In genomic region chr2:163722550-163722949, GRCm38 (mm10) we compare ENCODE assay signal across 9 mouse cellular contexts. TPM values are rescaled to one million over a fixed set of nuclear protein-coding genes. Genes with fewer than 3 reads are reported as not detected.
DNase-seq lines count a peak whose midpoint lies in the region; ATAC-seq and TF ChIP-seq lines count a peak whose summit lies in the region.
"Had no signal": no experiment of that assay in that cellular context is flagged by ENCODE, and none has a peak within 500 bp of the region (broad histone marks: within the 10 kb centered on the region; RNA-seq: fewer than 3 reads in every experiment).

No protein-coding gene starts in this region.

- no peak overlapping the region for H3K4me3 ChIP-seq in neural tube, embryonic 12.5 days
- H3K4me3 ChIP-seq in layer of hippocampus, adult 2 months, result no peak overlapping the region
- H3K4me3 ChIP-seq in liver, embryonic 12.5 days, result no peak overlapping the region
- H3K4me3 ChIP-seq: heart, adult 2 months had no signal

- H3K36me3 ChIP-seq in neural tube, embryonic 12.5 days, result peaks cover 29% of the 10 kb centered on the region; the same call in 1 of the 2 replicates
- H3K36me3 ChIP-seq in liver, embryonic 12.5 days, result peaks cover 64% of the 10 kb centered on the region

- H3K4me2 ChIP-seq in neural tube, embryonic 12.5 days (replicated peaks), result no peak overlapping the region
- no peak overlapping the region for H3K4me2 ChIP-seq in liver, embryonic 12.5 days

- H3K27me3 ChIP-seq in neural tube, embryonic 12.5 days (replicated peaks), result no peaks in the 10 kb centered on the region
- no peaks in the 10 kb centered on the region for H3K27me3 ChIP-seq in liver, embryonic 12.5 days (replicated peaks)

- no peak overlapping the region for H3K9ac ChIP-seq in neural tube, embryonic 12.5 days
- H3K9ac ChIP-seq in liver, embryonic 12.5 days, result no peak overlapping the region

- ATAC-seq in neural tube, embryonic 12.5 days (ENCODE audit: low FRiP score, low read depth), result peak; percentile 78
- no peak for ATAC-seq in liver, embryonic 12.5 days

- TF ChIP-seq CTCF in layer of hippocampus, adult 2 months (conservative IDR thresholded peaks at IDR 0.05), result no peak

- no peak for DNase-seq in neural tube, embryonic 10.5 days (ENCODE audit: extremely low spot score, low spot score)
- DNase-seq in cerebellum, adult 18-20 months, result peak; percentile 80 to 81
- DNase-seq in layer of hippocampus, adult 2 months (ENCODE audit: low spot score in 2 of 2), result peak; percentile 47 to 62
- DNase-seq in right cerebral cortex, adult 2 months (ENCODE audit: low spot score in 2 of 2), result peak; percentile 44 to 54
- DNase-seq in embryo, embryonic 9.5 days (ENCODE audit: extremely low spot score), result no peak
- no peak for DNase-seq in thymus, postnatal 14 days

- peaks cover 23% of the 10 kb centered on the region for H3K4me1 ChIP-seq in neural tube, embryonic 12.5 days
- peaks cover 14% of the 10 kb centered on the region for H3K4me1 ChIP-seq in liver, embryonic 12.5 days

- peak overlapping the region; percentile 57; the same call in 1 of the 2 replicates for H3K27ac ChIP-seq in neural tube, embryonic 12.5 days
- H3K27ac ChIP-seq in layer of hippocampus, adult 2 months, result peak overlapping the region; percentile 78
- H3K27ac ChIP-seq in liver, embryonic 12.5 days, result no peak overlapping the region
- H3K27ac ChIP-seq: heart, adult 2 months had no signal

- 73% methylated on average over 7 of the region's 7 CpGs for WGBS in neural tube, embryonic 12.5 days
- 87% methylated on average over 7 of the region's 7 CpGs for WGBS in liver, embryonic 12.5 days (ENCODE audit: insufficient replicate concordance)

- H3K9me3 ChIP-seq in neural tube, embryonic 12.5 days, result no peaks in the 10 kb centered on the region
- H3K9me3 ChIP-seq in liver, embryonic 12.5 days (replicated peaks), result no peaks in the 10 kb centered on the region

RNA-seq across cellular contexts. Expression of gene Ada, which starts 27.5 kb away (rescaled TPM):
- 3.9 and 4.2 TPM in 2 replicates for polyA plus RNA-seq in neural tube, embryonic 12.5 days (2016; fragmentation: Nextera tagmentation; extraction: Ambion mirVana)
- 1 to 10 TPM; 1.1 to 1.9 TPM for total RNA-seq in layer of hippocampus, adult 2 months (2021)
- 6.6 and 6.7 TPM in 2 replicates for polyA plus RNA-seq in liver, embryonic 12.5 days (2016; fragmentation: Nextera tagmentation; extraction: Ambion mirVana)

Comparison
In these comparisons a context has a peak if more than half of its experiments do, and no peak if none do; other contexts are left out.
1. DNase-seq: peak in cerebellum, adult 18-20 months (2 of 2), layer of hippocampus, adult 2 months (2 of 2) and right cerebral cortex, adult 2 months (2 of 2); none in neural tube, embryonic 10.5 days (single experiment), embryo, embryonic 9.5 days (single experiment) and thymus, postnatal 14 days (single experiment).